Mouse (Mus musculus) urinary bladder, postnatal 36 days (tissue): ENCODE data around the gene Mrpl20.

Experiments used
- DNase-seq, 2 experiments: peaks; one replicate each; pipeline ENCODE4 v3.0.0; 2022; ENCODE audit warnings: low spot score in 2 of 2, mixed read lengths in 1 of 2

Gene Mrpl20

DNA sequence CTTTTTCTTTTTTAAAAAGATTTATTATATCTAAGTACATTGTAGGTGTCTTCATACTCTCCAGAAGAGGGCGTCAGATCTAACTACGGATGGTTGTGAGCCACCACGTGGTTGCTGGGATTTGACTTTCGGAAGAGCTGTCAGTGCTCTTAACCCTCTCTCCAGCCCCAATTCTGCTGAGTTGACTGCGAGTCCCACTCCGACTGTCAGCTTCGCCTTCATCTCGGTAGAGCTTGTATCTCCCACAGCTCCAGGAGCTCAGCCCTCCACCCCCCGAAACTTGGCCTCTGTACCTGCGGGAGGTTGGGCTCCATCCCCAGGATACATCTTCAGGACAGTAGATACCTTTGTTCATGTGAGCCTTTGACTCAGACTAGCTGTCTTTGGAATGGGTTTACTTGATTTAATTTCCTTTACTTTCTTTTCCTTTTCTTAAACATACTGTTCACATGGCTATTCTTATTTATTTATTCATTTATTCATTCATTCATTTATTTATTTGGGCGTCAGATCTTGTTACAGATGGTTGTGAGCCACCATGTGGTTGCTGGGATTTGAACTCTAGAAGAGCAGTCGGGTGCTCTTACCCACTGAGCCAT lies at the start of gene Mrpl20:
Gene Mrpl20, plus strand, starts transcription at position 138 of the 599 bp plus-strand sequence.
- no peak for DNase-seq

DNA sequence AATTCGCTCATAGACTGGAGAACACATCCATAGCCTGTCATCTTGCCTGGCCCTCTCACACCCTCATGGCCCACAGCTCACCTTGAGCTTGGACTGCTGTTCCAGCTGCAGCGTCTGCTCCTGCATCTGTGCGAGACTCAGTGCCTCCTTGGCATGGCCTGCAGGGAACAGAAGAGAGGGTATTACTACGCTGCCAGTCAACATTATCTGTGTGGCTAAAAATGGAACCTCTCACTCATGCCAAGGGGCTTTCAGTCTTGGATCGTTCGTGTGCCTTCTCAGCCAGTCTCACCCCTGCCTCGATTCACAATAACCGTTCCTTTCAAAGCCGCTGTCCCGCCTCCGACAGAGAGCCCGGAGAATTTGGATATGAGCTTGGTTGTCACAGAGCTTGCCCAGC lies 45.7 kb upstream of the Mrpl20 start:
- DNase-seq: no peak

DNA sequence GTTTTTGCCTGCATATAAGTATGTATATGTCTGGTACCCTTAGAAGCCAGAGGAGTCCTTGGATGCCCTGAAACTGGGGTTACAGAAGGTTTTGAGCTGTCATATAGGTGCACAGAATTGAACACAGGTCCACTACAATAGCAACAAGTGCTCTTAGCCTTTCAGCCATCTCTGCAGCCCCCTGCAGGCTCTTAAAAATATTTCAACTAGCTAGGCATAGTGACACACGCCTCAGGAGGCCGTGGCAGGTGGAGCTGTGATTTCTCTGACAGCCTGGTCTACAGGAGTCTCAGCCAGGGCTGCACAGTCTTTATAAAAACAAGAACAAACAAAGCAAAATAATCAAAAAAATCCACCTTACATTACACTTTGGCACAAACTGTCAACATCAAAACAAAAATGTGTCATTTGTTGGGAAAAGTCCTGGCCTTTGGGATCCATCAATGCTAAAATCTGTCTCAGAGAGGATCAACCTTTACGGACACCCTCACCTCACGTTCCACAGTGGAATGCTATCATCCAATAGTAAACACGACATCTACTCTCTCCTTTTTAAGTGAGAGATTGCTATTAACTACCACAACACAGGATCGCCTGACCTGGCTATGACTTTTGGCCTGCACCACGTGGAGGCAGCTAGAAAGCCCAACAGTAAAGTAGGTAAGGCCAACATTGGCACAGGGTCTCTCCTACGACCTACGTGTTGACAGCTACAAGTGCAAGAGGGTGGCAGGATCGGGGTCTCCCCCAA lies 42.6 kb upstream of the Mrpl20 start:
- DNase-seq: no peak

DNA sequence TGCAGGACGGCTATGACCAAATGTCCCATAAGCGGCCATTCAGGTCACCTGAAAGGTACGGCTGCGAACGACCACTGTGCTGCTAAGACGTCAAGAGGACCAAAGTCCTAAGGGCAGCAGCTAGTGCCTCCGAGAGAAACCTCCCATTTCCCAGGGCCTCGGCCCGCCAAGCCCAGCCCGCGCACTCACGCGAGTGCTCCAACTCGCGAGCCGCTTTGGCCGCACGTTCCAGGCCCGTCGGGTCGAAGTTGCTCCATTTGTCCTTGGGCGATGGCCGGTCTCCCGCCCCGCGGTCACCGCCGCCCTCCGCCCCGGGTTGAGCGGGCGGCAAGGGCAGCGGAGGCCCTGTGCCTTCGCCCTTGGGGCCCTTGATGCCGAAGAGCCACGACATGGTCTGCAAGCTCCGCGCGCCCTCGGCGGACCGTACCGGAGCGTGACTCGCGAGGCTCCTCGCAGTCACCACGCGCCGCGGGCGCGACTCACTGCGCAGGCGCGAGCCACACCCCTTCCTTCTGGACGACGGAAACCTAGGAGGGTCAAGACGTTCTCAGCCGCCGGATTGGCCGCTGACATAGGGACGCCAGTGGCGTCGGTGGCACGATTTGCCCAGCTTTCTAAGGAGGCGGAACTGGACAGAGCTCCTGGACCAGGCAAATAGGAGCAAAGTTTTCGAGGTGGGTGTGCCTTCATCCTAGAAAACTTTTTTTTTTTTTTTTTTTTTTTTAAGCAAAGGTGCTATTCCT lies 41.9 kb upstream of the Mrpl20 start, which contains the start of gene Atad3a:
Gene Atad3a, minus strand, starts transcription at position 481 of the 743 bp plus-strand sequence.
- peak; percentile 94 to 97 for DNase-seq

DNA sequence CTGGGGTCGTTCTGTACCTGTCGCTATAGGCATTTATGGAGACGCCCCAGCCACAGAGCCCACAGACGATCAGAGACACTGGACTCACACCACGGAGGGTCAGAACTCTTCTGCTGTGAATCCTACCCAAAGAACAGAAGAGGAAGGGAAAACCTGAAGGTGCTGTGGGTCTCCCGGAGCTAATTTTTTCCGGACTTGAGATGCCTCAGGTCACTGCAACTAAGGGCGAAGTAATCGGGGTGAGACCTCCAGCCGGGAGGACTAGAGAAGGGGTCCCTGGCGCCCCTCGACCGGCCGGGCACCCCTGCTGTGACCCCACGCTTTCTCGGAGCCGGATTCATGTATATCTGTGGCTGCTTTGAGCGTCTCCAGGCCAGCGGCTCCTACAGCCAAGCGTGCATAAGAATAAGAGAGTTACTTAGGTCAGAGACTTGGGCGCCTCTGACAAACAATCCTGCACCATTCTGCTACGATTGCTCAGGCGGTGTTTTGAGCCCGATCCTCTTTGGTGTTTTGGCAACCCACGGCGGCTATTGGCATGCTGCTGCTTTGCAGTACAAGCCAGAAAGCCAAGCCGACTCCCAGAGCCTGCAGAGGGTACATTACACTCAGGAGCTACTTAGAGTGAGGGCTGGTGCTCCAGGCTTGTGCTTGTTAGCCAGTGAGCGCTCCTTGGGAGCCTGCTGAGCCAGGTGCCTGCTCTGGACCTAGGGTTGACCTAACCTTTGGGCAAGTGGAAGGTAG lies 41.1 kb upstream of the Mrpl20 start:
- DNase-seq: peak in 1 of 2 experiments; percentile 27

DNA sequence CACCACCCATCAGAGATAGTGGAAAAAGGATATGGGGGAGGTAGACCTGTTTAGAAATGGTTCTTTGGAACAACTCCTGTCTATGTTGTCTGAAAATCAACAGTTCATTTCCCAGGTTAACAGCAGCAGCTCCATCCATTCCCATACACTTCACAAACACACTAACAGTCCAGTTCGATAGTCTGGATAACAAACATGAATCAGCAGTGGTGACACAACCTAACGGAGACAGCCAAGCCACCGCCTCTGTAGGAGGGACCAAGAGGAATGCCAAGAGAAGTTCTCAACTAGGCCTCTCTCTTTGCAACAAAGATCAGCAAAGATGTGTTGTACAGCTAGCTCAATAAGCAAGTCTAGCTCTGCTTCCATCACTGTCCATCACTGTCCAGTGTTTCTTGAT lies 40.3 kb upstream of the Mrpl20 start:
- DNase-seq: no peak

DNA sequence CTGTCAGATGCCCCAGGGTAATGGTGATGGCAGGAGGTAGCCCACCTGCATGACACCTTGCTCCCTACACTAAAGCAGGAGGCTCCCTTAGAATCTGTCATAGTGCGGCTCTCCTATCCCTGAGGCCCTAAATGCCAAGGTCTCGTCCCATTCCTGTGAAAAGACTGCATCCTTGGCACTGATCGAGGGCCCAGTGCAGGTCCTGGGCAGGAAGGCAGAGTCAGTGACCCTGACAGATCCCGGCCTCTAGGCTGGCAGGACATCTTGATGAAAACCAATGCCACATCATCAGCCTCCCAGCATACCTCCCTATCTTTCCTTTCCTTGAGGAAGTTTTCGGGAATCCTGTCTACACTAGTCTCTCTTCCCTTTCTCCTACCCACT lies 33.2 kb upstream of the Mrpl20 start:
- no peak for DNase-seq

DNA sequence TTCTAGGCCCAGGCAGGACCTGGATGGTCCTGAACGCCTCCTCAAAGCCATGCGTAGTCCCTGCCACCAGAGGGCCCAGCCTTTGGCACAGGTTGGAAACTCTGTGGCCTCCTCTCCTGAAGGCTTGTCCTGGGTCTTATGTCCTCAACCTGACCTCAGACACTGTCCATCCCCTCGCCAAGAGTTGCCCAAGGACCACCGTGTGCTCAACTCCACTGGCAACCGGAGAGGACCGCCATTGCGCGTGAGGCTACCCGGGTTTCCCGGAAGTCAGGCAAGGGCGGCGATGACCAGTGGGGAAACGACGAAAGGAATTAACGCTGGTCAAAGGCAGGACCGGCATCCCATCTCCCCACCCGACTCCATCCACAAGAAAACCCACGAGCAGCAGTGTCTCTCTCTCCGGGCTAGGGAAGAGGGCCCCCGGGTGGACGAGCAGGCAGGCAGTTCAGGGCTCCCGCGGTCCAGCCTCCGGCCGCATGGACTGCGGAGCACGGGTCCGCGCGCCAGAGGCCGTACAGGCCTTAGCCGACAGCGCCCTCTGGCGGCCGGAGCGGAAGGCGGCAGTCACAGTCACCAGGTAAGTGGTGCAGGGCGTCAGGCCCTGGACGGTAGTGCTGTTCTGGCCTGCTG lies 32.7 kb upstream of the Mrpl20 start:
- peak; percentile 90 to 91 for DNase-seq

DNA sequence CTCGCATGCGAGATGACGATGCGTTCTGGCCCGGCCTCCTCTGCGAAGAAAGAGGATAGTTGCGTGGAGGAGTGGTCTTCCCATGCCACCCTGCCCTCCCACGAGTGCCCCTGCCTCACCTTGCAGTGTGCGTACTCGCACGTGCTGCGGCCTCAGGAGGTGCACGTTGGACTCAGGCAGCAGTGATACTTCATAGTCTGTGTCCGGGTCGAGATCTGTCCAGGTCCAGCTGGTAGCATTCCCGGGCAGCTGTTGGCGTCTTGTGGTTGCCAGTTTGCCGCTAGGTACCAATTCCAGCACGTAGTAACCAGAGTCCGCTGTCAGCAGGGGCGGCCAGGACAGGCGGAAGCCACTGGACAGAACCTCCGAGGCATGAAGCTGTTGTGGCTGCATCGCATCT lies 32.1 kb upstream of the Mrpl20 start:
- no peak for DNase-seq

DNA sequence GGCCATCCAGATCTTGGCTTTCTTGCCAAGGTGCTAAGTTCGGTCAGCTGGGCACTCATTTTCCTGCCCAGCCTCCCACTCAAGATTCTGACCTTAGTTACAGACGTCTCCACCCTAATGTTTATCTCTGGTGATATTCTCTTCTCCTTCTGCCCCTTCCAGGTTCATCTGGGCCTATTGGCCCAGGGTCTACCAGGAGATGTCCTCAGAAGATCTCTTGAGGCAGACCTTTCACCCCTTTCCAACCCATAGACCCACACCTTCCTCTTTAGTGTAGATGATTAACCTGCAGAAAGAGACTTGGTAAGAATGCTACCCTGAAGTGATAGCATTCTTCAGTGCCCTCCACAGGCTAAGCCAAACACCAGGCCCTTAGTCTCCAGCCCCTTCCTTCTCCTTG lies 31.0 kb upstream of the Mrpl20 start:
- no peak for DNase-seq

DNA sequence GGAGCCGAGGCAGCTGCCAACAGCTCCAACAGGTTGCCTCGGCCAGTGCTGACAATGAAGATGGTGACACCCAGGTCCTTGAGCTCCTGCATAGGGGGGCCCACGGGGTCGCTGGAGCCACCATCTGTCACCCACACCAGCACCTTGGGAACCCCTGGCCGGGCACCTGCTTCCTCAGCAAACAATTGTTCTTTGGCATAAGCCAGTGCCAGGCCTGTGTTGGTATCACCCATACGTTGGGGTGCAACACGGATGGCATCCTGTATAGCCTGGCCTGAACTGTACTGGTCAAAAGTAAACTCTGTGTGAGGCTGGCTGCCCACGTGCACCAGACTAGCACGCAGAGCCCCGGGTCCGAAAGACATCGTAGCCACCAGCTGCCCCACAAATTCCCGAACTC lies 29.9 kb upstream of the Mrpl20 start:
- DNase-seq: no peak

DNA sequence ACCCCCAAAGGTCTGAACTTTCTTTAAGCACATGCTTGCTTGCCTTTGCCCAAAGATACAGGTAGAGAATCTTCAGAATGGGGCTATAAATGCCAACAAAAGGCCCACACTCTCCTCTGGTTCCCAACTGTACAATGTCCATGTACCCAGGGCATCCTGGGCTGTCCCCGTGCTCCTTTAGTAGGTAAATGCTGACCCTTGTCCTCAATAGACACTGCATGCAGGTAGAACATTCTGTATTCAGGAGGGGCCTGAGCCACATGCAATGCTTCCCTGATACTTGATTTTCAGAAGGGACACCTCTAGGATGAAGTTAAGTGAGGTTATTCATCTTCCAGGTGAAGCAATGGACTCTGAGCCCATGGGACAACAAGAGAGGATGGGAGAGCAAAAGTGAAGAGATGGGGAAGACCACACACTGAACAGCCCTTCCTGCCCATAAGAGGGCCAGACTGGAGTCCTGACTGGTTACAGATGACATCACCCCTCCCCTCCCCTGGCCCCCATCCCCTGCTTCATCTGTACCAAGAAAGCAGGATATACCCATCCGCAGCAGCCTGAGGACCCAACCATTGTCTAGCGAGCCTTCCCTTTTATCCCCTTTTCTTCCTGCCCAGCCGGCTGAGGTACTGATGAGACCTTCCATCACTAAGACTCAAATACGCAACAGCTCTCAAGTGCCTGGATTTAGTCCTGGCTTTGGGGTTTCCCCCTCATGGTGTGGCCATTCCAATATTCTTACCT lies 29.2 kb upstream of the Mrpl20 start:
- DNase-seq: no peak

DNA sequence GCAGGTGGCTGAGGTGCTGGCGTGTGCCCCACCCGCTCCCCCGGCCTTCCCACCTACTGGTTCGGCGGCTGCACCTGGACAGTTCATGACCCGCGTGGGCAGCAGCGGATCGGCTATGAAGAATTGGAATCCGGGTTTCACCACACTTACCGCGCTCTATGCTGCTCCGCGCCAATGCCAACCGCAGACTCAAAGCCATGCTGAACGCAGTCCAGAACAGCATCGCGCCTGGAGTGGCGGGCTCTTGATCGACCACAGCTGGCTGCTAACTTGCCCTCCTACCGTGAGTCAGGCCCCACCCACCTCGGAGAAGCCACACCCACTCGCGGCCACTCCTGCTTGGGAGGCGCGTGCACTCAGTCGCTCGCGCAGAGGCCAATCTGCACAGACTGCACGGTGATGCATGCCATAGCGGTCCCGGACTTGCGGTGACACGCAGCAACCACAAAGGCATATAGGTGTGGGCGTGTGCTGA lies 28.4 kb upstream of the Mrpl20 start, which contains the start of gene Vwa1:
Gene Vwa1, minus strand, starts transcription at position 419 of the 475 bp plus-strand sequence.
- DNase-seq: peak; percentile 92 to 94

DNA sequence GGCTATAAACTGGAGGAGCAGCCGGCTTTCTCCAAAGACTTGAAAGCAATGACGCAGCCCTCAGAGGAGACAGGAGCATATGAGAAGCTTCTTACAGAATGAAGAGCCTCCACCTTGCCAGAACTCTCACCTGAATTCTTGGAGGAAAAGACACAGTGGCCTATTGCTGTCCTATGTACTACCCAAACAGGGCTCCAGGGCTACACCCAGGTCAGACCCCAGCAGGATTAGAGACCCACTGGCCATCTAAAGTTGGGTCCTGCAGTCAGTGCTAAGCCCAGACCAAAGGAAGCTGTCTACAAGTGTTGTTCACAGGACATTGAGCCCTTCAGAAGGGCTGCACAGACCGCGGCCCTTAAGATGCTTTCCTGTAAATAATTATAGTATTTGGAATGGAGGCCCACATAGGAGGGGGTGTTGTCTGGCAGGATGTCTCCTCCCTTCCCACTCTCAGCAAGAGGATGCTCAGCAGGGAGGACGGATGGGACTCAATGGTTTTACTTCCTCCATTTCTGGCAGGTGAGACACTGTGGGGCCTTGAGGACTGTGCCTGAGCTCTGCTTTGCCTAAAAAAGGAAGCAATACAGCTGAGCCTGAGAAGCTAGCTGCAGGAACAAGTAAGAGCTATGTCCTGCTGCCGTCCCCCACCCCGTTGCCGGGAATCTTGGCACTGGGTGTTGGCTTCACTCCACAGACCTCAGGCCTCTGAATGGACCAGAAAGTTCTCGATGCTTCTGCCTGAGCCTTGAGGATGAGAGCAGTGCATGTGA lies 27.5 kb upstream of the Mrpl20 start:
- peak in 1 of 2 experiments; percentile 59 for DNase-seq

DNA sequence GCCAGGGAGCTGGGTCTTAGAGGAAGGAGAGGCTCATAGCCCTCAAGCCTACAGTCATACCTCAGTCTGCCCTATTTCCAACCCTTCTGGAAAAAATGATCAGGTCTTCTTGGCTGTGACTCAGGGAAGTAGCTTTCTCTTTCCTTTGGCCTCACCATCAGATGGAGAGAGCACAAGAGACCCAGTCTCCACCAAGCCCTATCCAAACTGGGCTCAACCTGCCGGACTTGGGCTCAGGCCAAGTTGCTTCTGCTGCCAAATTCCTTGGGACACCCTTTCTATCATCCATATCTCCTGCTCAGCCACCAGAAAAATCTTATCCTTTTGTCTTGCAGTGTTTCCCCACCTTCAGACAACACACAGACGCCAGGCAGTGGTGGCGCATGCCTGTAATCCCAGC lies 26.8 kb upstream of the Mrpl20 start:
- no peak for DNase-seq

DNA sequence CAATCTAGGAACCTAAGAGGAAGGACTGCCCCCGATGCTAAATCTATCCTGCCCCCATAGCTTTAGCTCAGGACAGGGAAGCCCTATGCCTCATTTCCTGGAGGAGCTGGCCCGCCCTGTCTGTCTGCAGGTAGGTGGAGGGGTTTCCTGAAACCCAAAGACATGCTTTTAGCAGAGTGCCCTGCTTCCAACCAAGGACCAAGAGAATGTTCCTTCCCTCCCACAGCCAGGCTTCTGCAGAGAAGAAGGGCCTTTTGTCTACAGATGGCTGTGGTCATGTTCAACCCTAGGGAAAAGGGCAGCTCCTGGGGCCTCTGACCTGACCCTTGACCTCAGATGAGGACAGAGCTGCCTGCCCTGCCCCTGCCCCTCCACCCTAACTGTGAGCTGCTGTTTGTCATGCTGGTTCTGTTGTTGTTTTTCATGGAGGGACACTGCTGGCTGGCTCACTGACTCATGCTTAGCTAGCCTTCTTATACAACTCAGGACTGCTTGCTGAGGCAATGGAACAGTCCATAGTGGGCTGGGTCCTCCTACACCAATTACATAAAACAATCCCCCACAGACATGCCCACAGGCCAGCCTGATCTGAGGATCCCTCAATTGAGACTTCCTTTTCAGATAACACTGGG lies 25.9 kb upstream of the Mrpl20 start:
- no peak for DNase-seq

DNA sequence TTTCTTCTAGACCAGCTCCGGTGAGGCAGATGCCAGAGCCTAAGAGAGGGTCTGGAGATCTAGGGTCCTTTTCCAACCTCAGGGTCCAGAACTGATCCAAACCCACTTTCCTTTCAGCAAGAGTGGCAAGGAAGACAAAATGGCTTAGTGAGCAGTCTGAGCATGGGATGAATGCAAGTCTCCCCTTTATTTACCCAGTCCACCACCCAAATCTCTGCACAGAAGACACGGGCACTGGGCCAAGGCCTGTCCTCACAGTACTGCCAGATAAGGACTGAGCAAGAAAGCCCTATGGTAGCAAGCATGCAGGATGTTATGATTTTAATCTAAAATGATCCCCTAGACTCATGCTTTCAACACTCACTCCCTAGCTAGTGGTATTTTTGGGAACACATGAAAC lies 24.9 kb upstream of the Mrpl20 start:
- no peak for DNase-seq

DNA sequence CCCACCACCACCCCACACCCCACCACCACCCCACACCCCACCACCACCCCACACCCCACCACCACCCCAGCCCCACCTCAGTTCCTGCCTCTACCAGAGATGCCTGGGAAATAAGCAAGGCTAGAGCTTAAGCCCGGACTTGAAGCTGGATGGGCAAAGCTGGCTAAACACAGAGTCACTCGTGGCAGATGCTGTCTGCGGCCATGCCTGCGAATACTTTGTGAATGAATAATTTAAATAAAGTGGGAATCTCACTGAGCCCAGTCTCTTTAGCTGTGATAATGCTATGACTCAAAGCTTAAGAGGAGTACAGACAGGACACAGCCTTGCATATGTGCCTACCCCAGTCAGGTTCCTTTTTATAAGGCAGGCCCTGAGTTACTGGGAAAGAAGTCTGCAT lies 23.2 kb upstream of the Mrpl20 start:
- DNase-seq: no peak

DNA sequence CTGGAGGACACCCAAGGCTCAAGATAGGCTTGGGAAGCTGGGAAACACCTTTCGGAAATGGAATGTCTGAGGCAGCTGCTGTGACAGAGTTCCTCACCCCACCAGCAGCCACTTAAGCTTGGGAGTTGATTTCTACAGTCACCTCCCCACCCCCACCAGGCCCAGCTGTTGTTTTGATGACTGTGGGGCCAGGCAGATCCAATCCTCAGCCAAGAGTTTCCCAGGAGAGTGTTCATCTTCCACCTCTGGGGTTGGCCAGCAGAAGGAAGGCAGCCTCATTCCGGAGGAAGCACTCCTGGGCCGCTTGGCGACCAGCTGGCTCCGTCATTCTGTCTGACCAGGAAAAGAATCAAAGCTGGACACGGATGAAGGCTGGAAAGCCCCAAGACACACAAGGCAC lies 21.8 kb upstream of the Mrpl20 start:
- peak in 1 of 2 experiments; percentile 69 for DNase-seq
